Mouse (Mus musculus): ENCODE results near the gene Afg3l1. TPM values are rescaled to one million over a fixed set of nuclear protein-coding genes. Genes with fewer than 3 reads are reported as not detected.
"Not testable (repeated sequence)": the region's sequence is repeated elsewhere in the genome, so short reads cannot be mapped to it uniquely, and the experiment has no call there.

The Afg3l1 gene
- total and polyA plus RNA-seq, 2 experiments from 2014 or later: 16.7 to 39.9 TPM

DNA sequence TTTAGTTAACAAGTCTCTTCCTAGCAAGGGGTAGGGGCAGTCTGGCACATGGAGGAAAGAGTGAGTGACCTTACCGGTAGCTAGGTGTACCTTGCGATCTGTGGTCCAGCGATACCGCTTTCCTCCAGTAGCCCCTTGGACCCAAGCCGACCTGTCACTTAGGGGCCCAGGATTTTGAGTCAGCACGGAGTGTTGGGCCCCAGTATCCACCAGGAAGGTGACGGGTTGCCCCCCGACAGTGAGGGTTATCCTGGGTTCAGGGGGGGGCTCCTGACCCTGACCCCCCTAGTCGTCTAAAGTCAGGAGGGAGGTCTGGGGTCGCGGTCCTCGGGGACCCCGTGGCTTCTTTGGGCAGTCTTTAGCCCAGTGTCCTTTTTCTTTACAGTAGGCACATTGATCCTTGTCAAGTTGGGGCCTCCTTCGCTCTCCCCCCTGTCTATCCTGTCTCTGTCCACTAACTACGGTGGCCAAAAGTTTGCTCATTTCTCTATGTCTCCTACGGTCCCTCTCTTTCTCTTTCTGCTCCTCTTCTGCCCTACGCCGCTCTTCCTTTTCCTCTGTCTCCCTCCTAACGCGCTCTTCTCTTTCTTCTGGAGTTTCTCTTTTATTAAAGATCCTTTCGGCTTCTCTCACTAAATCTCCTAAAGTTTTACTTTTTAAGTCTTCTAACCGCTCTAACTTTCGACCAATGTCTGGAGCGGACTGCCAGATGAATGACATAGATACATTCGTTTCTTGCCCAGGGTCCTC, 45.9 kb upstream of the Afg3l1 start:
- peaks cover 40% of the 10 kb centered on the region for H3K9me3 ChIP-seq (replicated peaks; ENCODE audit: control insufficient read depth, low read length)
- no peak overlapping the region for H3K4me3 ChIP-seq (ENCODE audit: low read depth, low read length)
- no peaks in the 10 kb centered on the region for H3K4me1 ChIP-seq (ENCODE audit: control insufficient read depth, insufficient read depth)
- no peak overlapping the region for H3K9ac ChIP-seq (replicated peaks; ENCODE audit: low read depth, low read length)
- no peak for TF ChIP-seq EP300 (IDR thresholded peaks at IDR 0.05; ENCODE audit: low read depth)
- TF ChIP-seq CTCF (IDR thresholded peaks at IDR 0.05; ENCODE audit: low read depth): no peak
- ATAC-seq (ENCODE audit: insufficient read depth, low read depth): no peak
- no peak for DNase-seq (ENCODE audit: low spot score)
- WGBS: 97% methylated on average over 25 of the region's 25 CpGs
- no peaks in the 10 kb centered on the region for H3K27me3 ChIP-seq (ENCODE audit: control insufficient read depth, insufficient read depth, low read length)
- H3K27ac ChIP-seq (ENCODE audit: low read depth): no peak overlapping the region
- no peak overlapping the region for H3K4me2 ChIP-seq (ENCODE audit: low read depth, low read length)
- H3K36me3 ChIP-seq (replicated peaks; ENCODE audit: control insufficient read depth, insufficient read depth, low read length): no peaks in the 10 kb centered on the region

DNA sequence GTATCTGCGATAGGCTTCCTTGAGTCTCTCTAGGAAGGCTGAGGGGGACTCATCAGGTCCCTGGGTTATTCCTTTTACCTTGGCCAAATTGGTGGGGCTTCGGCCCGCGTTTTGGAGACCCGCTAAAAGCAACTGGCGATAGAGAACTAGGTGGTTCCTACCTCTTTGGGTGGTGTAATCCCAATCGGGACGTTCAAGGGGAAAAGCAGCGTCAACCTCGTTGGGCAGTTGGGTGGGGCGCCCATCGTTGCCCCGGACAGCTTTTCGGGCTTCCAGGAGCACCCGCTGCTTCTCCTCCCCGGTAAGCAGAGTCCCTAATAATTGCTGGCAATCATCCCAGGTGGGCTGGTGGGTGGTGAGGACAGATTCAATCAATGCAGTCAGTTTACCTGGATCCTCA, 45.3 kb upstream of the Afg3l1 start:
- WGBS: 92% methylated on average over 16 of the region's 16 CpGs
- peaks cover 34% of the 10 kb centered on the region for H3K9me3 ChIP-seq (replicated peaks; ENCODE audit: control insufficient read depth, low read length)

DNA sequence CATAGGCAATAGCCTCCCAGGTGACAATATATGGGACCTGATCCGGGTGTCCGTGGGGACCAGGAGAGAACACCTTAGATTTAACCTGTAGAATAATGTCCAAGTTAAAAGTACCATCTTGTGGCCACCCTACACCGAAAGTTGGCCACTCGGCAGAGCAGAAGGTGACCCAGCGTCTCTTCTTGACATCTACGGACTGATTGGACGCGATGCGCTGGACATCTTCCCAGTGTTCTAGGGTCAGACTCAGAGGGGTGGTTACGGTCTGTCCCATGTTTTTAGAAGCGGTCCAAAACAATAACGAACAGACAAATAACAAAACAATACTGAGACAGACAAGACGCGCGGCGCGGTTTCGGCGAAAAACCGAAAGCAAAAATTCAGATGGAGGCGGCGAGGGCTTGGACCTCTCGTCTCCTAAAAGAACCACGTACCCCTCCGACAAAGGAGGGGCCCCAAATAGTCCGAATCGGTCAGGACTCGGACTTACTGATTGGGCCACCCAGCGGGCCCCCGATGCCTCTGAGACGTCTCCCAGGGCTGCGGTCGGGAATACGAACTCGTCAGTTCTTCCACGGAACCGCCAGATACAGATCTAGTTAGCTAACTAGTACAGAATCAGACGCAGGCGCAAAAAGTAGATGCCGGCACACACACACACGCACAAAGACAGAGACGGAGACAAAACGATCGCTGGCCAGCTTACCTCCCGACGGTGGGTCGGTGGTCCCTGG, 44.3 kb upstream of the Afg3l1 start:
- H3K9me3 ChIP-seq (replicated peaks; ENCODE audit: control insufficient read depth, low read length): peaks cover 24% of the 10 kb centered on the region
- not testable (repeated sequence) for H3K4me2 ChIP-seq (ENCODE audit: low read depth, low read length); H3K27ac ChIP-seq (ENCODE audit: low read depth); ATAC-seq (ENCODE audit: insufficient read depth, low read depth); H3K36me3 ChIP-seq (replicated peaks; ENCODE audit: control insufficient read depth, insufficient read depth, low read length); H3K27me3 ChIP-seq (ENCODE audit: control insufficient read depth, insufficient read depth, low read length); H3K4me3 ChIP-seq (ENCODE audit: low read depth, low read length); DNase-seq (ENCODE audit: low spot score); H3K4me1 ChIP-seq (ENCODE audit: control insufficient read depth, insufficient read depth); H3K9ac ChIP-seq (replicated peaks; ENCODE audit: low read depth, low read length)
- WGBS: 96% methylated on average over 42 of the region's 47 CpGs

More for the DNA sequence above, 45.3 kb upstream of the Afg3l1 start:
- Histone ChIP-seq H3K9ac (replicated peaks; ENCODE audit: low read depth, low read length) (no peak overlapping the region), H3K4me2 (ENCODE audit: low read depth, low read length) (no peak overlapping the region), H3K4me1 (ENCODE audit: control insufficient read depth, insufficient read depth) (no peaks in the 10 kb centered on the region), H3K4me3 (ENCODE audit: low read depth, low read length) (no peak overlapping the region), H3K27me3 (ENCODE audit: control insufficient read depth, insufficient read depth, low read length) (no peaks in the 10 kb centered on the region), H3K36me3 (replicated peaks; ENCODE audit: control insufficient read depth, insufficient read depth, low read length) (no peaks in the 10 kb centered on the region), H3K27ac (ENCODE audit: low read depth) (no peak overlapping the region)
- TF ChIP-seq EP300 (IDR thresholded peaks at IDR 0.05; ENCODE audit: low read depth): no peak
- TF ChIP-seq CTCF (IDR thresholded peaks at IDR 0.05; ENCODE audit: low read depth): no peak
- no peak for DNase-seq (ENCODE audit: low spot score)
- no peak for ATAC-seq (ENCODE audit: insufficient read depth, low read depth)

DNA sequence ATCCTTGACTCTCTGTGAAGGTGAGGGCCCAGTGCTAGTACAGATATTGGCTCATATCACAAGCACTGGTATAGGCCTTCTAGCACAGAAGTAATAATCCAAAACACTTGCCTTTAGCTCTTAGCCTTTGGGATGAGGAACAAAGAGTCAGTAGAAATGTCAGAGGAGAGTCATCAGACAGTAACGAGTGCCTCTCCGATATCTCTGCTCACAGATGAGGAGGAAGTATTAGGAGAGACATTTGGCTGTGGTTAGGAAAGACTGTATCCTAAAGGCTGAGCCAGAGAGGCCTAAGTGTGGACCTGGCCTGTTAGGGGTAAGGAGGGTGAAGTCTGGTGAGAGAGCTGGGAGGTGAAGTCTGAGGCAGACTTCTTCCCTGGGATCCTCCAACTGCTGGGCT, 35.9 kb upstream of the Afg3l1 start:
- Histone ChIP-seq H3K27me3 (ENCODE audit: control insufficient read depth, insufficient read depth, low read length) (no peaks in the 10 kb centered on the region), H3K36me3 (replicated peaks; ENCODE audit: control insufficient read depth, insufficient read depth, low read length) (no peaks in the 10 kb centered on the region), H3K27ac (ENCODE audit: low read depth) (no peak overlapping the region), H3K9me3 (replicated peaks; ENCODE audit: control insufficient read depth, low read length) (no peaks in the 10 kb centered on the region), H3K4me1 (ENCODE audit: control insufficient read depth, insufficient read depth) (peaks cover 13% of the 10 kb centered on the region; the same call in 1 of the 2 replicates), H3K4me3 (ENCODE audit: low read depth, low read length) (no peak overlapping the region), H3K9ac (replicated peaks; ENCODE audit: low read depth, low read length) (no peak overlapping the region), H3K4me2 (ENCODE audit: low read depth, low read length) (no peak overlapping the region)
- ATAC-seq (ENCODE audit: insufficient read depth, low read depth) (no peak), DNase-seq (ENCODE audit: low spot score) (no peak)
- WGBS: 82% methylated on average over 2 of the region's 2 CpGs
- no peak for TF ChIP-seq CTCF (IDR thresholded peaks at IDR 0.05; ENCODE audit: low read depth)
- no peak for TF ChIP-seq EP300 (IDR thresholded peaks at IDR 0.05; ENCODE audit: low read depth)

DNA sequence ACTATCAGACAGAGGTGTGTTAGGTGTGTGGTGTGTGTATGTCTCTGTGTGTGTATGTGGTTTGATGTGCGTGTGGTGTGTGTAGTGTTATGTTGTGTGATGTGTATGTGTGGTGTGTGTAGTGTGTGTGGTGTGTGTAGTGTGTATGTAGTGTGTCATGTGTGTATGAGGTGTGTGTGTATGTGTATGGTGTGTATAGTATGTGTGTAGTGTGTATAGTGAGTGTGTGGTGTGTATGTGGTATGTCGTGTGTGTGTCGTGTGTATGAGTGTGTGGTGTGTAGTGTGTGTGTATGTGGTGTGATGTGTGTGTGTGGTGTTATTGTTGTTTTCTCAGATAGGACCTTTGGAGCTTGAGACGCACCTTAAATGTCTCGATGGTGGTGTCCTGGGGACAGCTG, 35.4 kb upstream of the Afg3l1 start:
- no peak for DNase-seq (ENCODE audit: low spot score)
- H3K27me3 ChIP-seq (ENCODE audit: control insufficient read depth, insufficient read depth, low read length): no peaks in the 10 kb centered on the region
- peaks cover 19% of the 10 kb centered on the region for H3K4me1 ChIP-seq (ENCODE audit: control insufficient read depth, insufficient read depth)
- H3K4me2 ChIP-seq (ENCODE audit: low read depth, low read length): peak overlapping the region; percentile 62
- TF ChIP-seq EP300 (IDR thresholded peaks at IDR 0.05; ENCODE audit: low read depth): no peak
- TF ChIP-seq CTCF (IDR thresholded peaks at IDR 0.05; ENCODE audit: low read depth): no peak
- no peak overlapping the region for H3K9ac ChIP-seq (replicated peaks; ENCODE audit: low read depth, low read length)
- 83% methylated on average over 5 of the region's 5 CpGs for WGBS
- ATAC-seq (ENCODE audit: insufficient read depth, low read depth): no peak
- H3K9me3 ChIP-seq (replicated peaks; ENCODE audit: control insufficient read depth, low read length): no peaks in the 10 kb centered on the region
- no peak overlapping the region for H3K4me3 ChIP-seq (ENCODE audit: low read depth, low read length)
- H3K36me3 ChIP-seq (replicated peaks; ENCODE audit: control insufficient read depth, insufficient read depth, low read length): no peaks in the 10 kb centered on the region
- no peak overlapping the region for H3K27ac ChIP-seq (ENCODE audit: low read depth)

Measured in heart, postnatal 0 days (tissue).